Mouse (Mus musculus): ENCODE data around the gene Dop1b. TPM values are rescaled to one million over a fixed set of nuclear protein-coding genes. Genes with fewer than 3 reads are reported as not detected.

The Dop1b gene
- polyA plus RNA-seq, 2 experiments, result 11.6 to 11.8 TPM

DNA sequence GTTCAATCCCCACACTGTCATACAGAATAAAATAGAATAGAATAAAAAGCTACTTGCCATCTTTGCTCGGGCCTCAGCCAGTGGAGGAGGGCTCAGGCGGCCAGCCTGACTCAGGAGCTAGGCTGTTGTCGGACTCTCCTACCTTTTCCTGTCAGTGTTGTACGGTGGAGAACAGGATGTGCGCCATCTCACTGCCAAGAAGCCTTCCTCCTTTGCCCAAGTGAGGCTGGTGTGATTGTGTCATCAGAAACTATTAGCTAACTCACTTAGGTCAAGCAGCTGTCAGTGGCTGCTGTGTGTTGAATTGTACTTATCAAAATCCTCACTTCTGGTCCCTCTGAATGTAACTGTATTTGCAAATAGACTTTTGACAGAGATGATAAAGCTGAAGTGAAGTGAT lies 10.1 kb downstream of the Dop1b start:
- no peaks in the 10 kb centered on the region; the same call in 1 of the 2 replicates for H3K36me3 ChIP-seq (replicated peaks; ENCODE audit: control insufficient read depth, insufficient read depth, low read depth)
- peaks cover 7 to 16% of the 10 kb centered on the region in 2 experiments for H3K4me1 ChIP-seq (replicated peaks; ENCODE audit: control insufficient read depth in 2 of 2, insufficient read depth in 2 of 2, low read length in 1 of 2)
- H3K27ac ChIP-seq, result no peak overlapping the region
- no peak overlapping the region for H3K9ac ChIP-seq (replicated peaks)
- H3K4me3 ChIP-seq (ENCODE audit: insufficient read depth in 1 of 2, low read depth in 2 of 2, low read length in 2 of 2), result no peak overlapping the region
- no peaks in the 10 kb centered on the region for H3K27me3 ChIP-seq (ENCODE audit: control insufficient read depth, insufficient read depth, low read length)
- no peak overlapping the region for H3K4me2 ChIP-seq (ENCODE audit: low read depth)
- DNase-seq (ENCODE audit: low read depth in 3 of 3, low spot score in 3 of 3) (no peak), ATAC-seq (ENCODE audit: insufficient read depth) (no peak)
- WGBS (ENCODE audit: insufficient replicate concordance), result 49% methylated on average over 5 of the region's 5 CpGs
- TF ChIP-seq EP300 (IDR thresholded peaks at IDR 0.05; ENCODE audit: low read depth), result no peak
- no peak for TF ChIP-seq CTCF (IDR thresholded peaks at IDR 0.05; ENCODE audit: low read depth)
- H3K9me3 ChIP-seq (ENCODE audit: control insufficient read depth, low read length), result no peaks in the 10 kb centered on the region

DNA sequence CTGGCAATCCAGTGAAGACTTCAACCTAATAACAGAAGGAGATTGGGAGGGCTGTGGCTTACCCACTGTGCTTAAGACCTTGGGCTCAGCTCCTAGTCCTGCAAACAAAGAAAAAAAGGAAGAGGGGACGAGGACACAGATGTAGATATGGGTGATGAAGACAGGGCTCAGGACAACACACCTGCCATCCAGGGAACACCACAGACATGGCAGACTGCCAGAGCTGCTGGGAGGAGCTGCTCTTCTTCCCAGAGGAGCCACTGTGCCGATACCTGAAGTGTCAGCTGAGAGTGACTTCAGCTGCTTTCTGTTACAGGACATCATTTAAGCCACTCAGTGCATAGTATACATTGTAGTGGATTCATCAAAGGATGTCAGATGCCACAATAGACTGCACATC lies 10.8 kb downstream of the Dop1b start:
- Histone ChIP-seq H3K9me3 (ENCODE audit: control insufficient read depth, low read length) (no peaks in the 10 kb centered on the region), H3K4me3 (ENCODE audit: insufficient read depth in 1 of 2, low read depth in 2 of 2, low read length in 2 of 2) (no peak overlapping the region), H3K27me3 (ENCODE audit: control insufficient read depth, insufficient read depth, low read length) (no peaks in the 10 kb centered on the region), H3K27ac (no peak overlapping the region), H3K36me3 (replicated peaks; ENCODE audit: control insufficient read depth, insufficient read depth, low read depth) (no peaks in the 10 kb centered on the region; the same call in 1 of the 2 replicates), H3K4me2 (ENCODE audit: low read depth) (no peak overlapping the region), H3K4me1 (replicated peaks; ENCODE audit: control insufficient read depth in 2 of 2, insufficient read depth in 2 of 2, low read length in 1 of 2) (peaks cover 2 to 9% of the 10 kb centered on the region in 2 experiments; a peak in 3 of 4 replicates), H3K9ac (replicated peaks) (no peak overlapping the region)
- ATAC-seq (ENCODE audit: insufficient read depth) (no peak), DNase-seq (ENCODE audit: low read depth in 3 of 3, low spot score in 3 of 3) (no peak)
- no peak for TF ChIP-seq EP300 (IDR thresholded peaks at IDR 0.05; ENCODE audit: low read depth)
- TF ChIP-seq CTCF (IDR thresholded peaks at IDR 0.05; ENCODE audit: low read depth), result no peak
- 49% methylated on average over 2 of the region's 2 CpGs for WGBS (ENCODE audit: insufficient replicate concordance)

DNA sequence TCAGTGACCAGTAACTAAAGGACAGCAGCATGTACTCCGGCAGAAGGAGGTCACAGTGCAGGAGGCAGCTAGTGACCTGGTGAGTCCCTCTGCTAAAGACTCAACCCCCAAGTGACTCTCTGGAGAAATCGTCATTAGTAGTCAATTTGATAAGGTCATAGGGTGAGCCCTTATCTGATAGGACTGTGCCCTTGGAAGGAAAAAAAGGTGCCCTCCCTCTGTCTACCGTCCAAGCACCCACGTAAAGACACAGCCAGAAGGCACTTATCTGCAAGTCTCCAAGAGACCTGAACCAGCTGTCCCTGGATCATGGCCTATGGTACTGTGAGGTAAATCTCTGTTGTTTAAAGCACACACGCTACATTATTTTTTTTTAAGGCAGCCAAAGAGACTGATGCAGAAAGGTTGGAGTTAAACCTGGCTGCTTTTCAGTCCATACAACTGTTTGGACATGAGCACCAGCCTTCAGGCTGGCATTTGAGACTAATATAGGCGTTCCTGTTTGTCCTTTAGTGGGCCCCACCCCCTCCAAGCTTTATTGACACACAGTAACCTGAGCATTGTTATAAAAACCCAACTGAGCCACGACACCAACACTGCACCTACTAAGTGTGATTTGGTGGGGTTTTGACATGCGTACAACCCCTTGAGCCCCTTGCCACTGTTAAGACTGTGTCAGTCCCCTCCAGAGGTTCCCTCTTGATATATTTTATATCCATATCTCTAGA lies 13.9 kb downstream of the Dop1b start:
- Histone ChIP-seq H3K9ac (replicated peaks) (no peak overlapping the region), H3K27me3 (ENCODE audit: control insufficient read depth, insufficient read depth, low read length) (no peaks in the 10 kb centered on the region), H3K4me1 (replicated peaks; ENCODE audit: control insufficient read depth in 2 of 2, insufficient read depth in 2 of 2, low read length in 1 of 2) (peaks cover 0 to 7% of the 10 kb centered on the region in 2 experiments; a peak in 1 of 4 replicates), H3K9me3 (ENCODE audit: control insufficient read depth, low read length) (no peaks in the 10 kb centered on the region), H3K36me3 (replicated peaks; ENCODE audit: control insufficient read depth, insufficient read depth, low read depth) (no peaks in the 10 kb centered on the region), H3K4me3 (ENCODE audit: insufficient read depth in 1 of 2, low read depth in 2 of 2, low read length in 2 of 2) (no peak overlapping the region), H3K4me2 (ENCODE audit: low read depth) (no peak overlapping the region), H3K27ac (no peak overlapping the region)
- ATAC-seq (ENCODE audit: insufficient read depth), result no peak
- DNase-seq (ENCODE audit: low read depth in 3 of 3, low spot score in 3 of 3), result no peak
- WGBS (ENCODE audit: insufficient replicate concordance), result 51% methylated on average over 8 of the region's 8 CpGs
- TF ChIP-seq EP300 (IDR thresholded peaks at IDR 0.05; ENCODE audit: low read depth) (no peak), CTCF (IDR thresholded peaks at IDR 0.05; ENCODE audit: low read depth) (no peak)

DNA sequence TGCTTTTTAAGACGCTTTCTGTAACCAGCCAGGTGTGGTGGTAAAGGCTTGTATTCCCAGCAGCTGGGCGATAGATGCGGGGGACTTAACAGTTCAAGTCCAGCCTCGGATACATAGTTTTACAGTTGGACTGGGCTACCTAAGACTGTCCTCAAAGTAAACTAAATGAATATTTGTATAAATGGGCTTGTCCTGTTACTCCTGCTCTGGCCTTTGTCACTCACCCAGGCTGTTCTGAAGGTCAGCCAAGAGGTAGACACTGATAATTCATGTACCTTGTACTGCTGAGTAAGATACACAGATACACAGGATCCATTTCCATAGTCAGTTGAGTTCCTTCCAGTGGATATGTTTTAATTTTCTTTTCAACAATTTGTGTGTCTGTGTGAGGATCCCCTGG lies 14.5 kb downstream of the Dop1b start:
- Histone ChIP-seq H3K4me2 (ENCODE audit: low read depth) (no peak overlapping the region), H3K4me1 (replicated peaks; ENCODE audit: control insufficient read depth in 2 of 2, insufficient read depth in 2 of 2, low read length in 1 of 2) (peaks cover 0 to 7% of the 10 kb centered on the region in 2 experiments; a peak in 2 of 4 replicates), H3K36me3 (replicated peaks; ENCODE audit: control insufficient read depth, insufficient read depth, low read depth) (no peaks in the 10 kb centered on the region), H3K9ac (replicated peaks) (no peak overlapping the region), H3K9me3 (ENCODE audit: control insufficient read depth, low read length) (no peaks in the 10 kb centered on the region), H3K4me3 (ENCODE audit: insufficient read depth in 1 of 2, low read depth in 2 of 2, low read length in 2 of 2) (no peak overlapping the region), H3K27ac (no peak overlapping the region), H3K27me3 (ENCODE audit: control insufficient read depth, insufficient read depth, low read length) (no peaks in the 10 kb centered on the region)
- no peak for TF ChIP-seq CTCF (IDR thresholded peaks at IDR 0.05; ENCODE audit: low read depth)
- no peak for TF ChIP-seq EP300 (IDR thresholded peaks at IDR 0.05; ENCODE audit: low read depth)
- 73% methylated on average over 4 of the region's 4 CpGs for WGBS (ENCODE audit: insufficient replicate concordance)
- ATAC-seq (ENCODE audit: insufficient read depth) (peak; percentile 34; the same call in 1 of the 2 replicates), DNase-seq (ENCODE audit: low read depth in 3 of 3, low spot score in 3 of 3) (no peak)

DNA sequence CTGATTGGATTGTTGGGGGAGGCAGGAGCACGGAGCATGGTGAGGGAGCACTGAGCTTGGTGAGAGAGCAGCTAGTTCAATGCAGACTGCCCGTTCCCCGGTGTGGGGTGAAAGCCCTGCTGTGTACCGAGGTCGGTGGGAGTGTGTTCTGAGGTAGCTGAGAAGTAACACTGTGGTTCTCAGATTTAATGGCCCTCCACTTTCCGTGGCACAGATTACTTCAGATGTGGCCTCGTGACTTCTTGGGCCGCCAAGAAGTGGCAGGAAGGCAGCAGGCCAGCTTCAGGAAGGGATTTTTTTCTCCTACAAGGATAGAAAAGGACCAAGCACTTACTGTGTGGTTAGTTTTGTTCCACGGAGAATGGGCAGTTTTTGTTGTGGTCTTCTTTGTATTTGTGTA lies 17.0 kb downstream of the Dop1b start:
- H3K4me1 ChIP-seq (replicated peaks; ENCODE audit: control insufficient read depth in 2 of 2, insufficient read depth in 2 of 2, low read length in 1 of 2), result peaks cover 0 to 8% of the 10 kb centered on the region in 2 experiments; a peak in 2 of 4 replicates

More for the DNA sequence above, 17.0 kb downstream of the Dop1b start:
- no peaks in the 10 kb centered on the region for H3K27me3 ChIP-seq (ENCODE audit: control insufficient read depth, insufficient read depth, low read length)
- 60% methylated on average over 9 of the region's 9 CpGs for WGBS (ENCODE audit: insufficient replicate concordance)
- H3K4me2 ChIP-seq (ENCODE audit: low read depth), result no peak overlapping the region
- TF ChIP-seq EP300 (IDR thresholded peaks at IDR 0.05; ENCODE audit: low read depth), result no peak
- TF ChIP-seq CTCF (IDR thresholded peaks at IDR 0.05; ENCODE audit: low read depth), result no peak
- no peaks in the 10 kb centered on the region for H3K36me3 ChIP-seq (replicated peaks; ENCODE audit: control insufficient read depth, insufficient read depth, low read depth)
- H3K9me3 ChIP-seq (ENCODE audit: control insufficient read depth, low read length), result no peaks in the 10 kb centered on the region
- no peak overlapping the region for H3K27ac ChIP-seq
- H3K9ac ChIP-seq (replicated peaks), result no peak overlapping the region
- DNase-seq (ENCODE audit: low read depth in 3 of 3, low spot score in 3 of 3) (no peak), ATAC-seq (ENCODE audit: insufficient read depth) (no peak)
- H3K4me3 ChIP-seq (ENCODE audit: insufficient read depth in 1 of 2, low read depth in 2 of 2, low read length in 2 of 2), result no peak overlapping the region

All from liver, embryonic 14.5 days (tissue).